In the genomic region with DNA sequence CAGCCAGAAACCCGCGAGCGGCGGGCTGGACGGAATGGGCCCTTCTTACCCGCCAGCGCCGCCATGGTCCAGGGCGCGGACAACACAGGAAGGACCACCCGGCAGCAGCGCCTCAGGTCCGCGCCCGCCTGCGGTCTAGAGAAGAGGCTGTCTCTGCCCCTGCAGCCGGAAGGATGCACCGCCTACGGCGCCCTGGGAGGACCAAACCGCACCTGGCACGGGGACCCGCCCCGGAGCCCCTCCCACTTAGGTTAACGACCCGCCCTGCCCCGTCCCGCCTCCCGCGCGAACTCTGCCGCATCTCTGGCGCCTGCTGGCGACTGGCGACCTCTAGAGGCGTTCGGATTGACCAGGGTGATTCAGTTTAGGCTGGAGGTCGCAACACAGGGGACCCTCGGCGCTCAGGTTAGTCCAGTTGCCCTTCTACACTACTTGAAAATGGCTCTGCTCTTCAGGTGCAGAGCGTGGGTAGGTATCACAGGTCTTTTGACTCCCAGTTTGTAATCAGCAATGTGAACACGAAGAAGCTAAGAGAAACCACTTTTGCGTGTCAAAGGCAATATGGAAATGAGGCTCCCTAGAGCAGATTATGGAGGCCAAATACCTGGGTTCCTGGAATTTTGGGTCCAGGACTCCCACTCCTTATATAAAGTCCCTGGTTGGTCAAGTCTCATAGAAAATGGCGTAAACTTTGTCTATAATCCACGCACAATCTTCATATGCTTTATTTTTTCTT, we compare ENCODE assay signal across 8 mouse cellular contexts. TPM values are rescaled to one million over a fixed set of nuclear protein-coding genes. Genes with fewer than 3 reads are reported as not detected.
DNase-seq lines count a peak whose midpoint lies in the region; ATAC-seq and TF ChIP-seq lines count a peak whose summit lies in the region.

Gene Limk2 (minus strand): TSS at position 193 of the 736 bp plus-strand sequence.

- no peaks in the 10 kb centered on the region for H3K36me3 ChIP-seq in hindbrain, postnatal 0 days (ENCODE audit: insufficient read depth, low read length)

- H3K4me2 ChIP-seq in hindbrain, postnatal 0 days (ENCODE audit: low read depth, low read length): peak within 1 kb of the TSS; percentile 82

- WGBS in hindbrain, postnatal 0 days: 3% methylated on average over 45 of the region's 45 CpGs

- H3K27me3 ChIP-seq in hindbrain, postnatal 0 days (ENCODE audit: insufficient read depth, low read length): no peaks in the 10 kb centered on the region

- TF ChIP-seq CTCF in gastrocnemius, adult 2 months (IDR thresholded peaks at IDR 0.05): peak; percentile 84
- TF ChIP-seq CTCF in hindbrain, postnatal 0 days (IDR thresholded peaks at IDR 0.05; ENCODE audit: low read depth): peak; percentile 83
- peak; percentile 70 for TF ChIP-seq CTCF in left cerebral cortex, adult 2 months (IDR thresholded peaks at IDR 0.05)

- H3K9ac ChIP-seq in hindbrain, postnatal 0 days (replicated peaks; ENCODE audit: low read length): peak within 1 kb of the TSS; percentile 78

- peak within 1 kb of the TSS; percentile 92 for H3K4me3 ChIP-seq in gastrocnemius, adult 2 months
- H3K4me3 ChIP-seq in hindbrain, postnatal 0 days (ENCODE audit: low read length): peak within 1 kb of the TSS; percentile 78
- H3K4me3 ChIP-seq in left cerebral cortex, adult 2 months: peak within 1 kb of the TSS; percentile 85

- H3K27ac ChIP-seq in gastrocnemius, adult 2 months: peak within 1 kb of the TSS; percentile 85
- peak within 1 kb of the TSS; percentile 74 for H3K27ac ChIP-seq in hindbrain, postnatal 0 days
- H3K27ac ChIP-seq in left cerebral cortex, adult 2 months: peak within 1 kb of the TSS; percentile 85

- ATAC-seq in hindbrain, postnatal 0 days: peak; percentile 95
- ATAC-seq in megakaryocyte, adult 5-6 weeks (ENCODE audit: poor library complexity, severe bottlenecking): peak; percentile 99

- DNase-seq in WW6 (ENCODE audit: low read depth, low spot score): peak; percentile 98
- peak; percentile 78 to 91 for DNase-seq in cerebellum, postnatal 4 days (ENCODE audit: low spot score in 2 of 2)
- peak; percentile 96 for DNase-seq in gastrocnemius, adult 2 months
- peak; percentile 89 for DNase-seq in hindbrain, postnatal 0 days (ENCODE audit: low spot score)
- DNase-seq in left cerebral cortex, adult 2 months (ENCODE audit: extremely low spot score in 1 of 2, low spot score in 2 of 2): peak; percentile 85 to 87
- peak; percentile 85 to 86 for DNase-seq in right cerebral cortex, adult 2 months (ENCODE audit: low spot score in 2 of 2)
- DNase-seq in urinary bladder, postnatal 14 days (ENCODE audit: low spot score): peak; percentile 95

- intact Hi-C loops in gastrocnemius, adult 2 months (cut with DNase I): loop anchor here (1.0 to 5.0 kb wide), 3 partner anchors 22 to 62 kb away; partner anchors contain the start of gene Rnf185
- intact Hi-C loops in left cerebral cortex, adult 2 months (cut with DNase I): loop anchor here (1.0 to 5.0 kb wide), 3 partner anchors 22 to 78 kb away; no protein-coding TSS in a partner anchor

- peaks cover 10% of the 10 kb centered on the region; the same call in 1 of the 2 replicates for H3K4me1 ChIP-seq in hindbrain, postnatal 0 days (ENCODE audit: insufficient read depth, low read length)

- no peaks in the 10 kb centered on the region for H3K9me3 ChIP-seq in hindbrain, postnatal 0 days (ENCODE audit: low read length)

RNA-seq across cellular contexts. Expression of gene Limk2, which starts in this region (rescaled TPM):
- 10 to 100 TPM; 10.0 to 11.5 TPM for total RNA-seq in gastrocnemius, adult 2 months (2021)
- 206 and 235 TPM in 2 replicates for total RNA-seq in hindbrain, postnatal 0 days (2014; rRNA removed)
- polyA plus RNA-seq in hindbrain, postnatal 0 days (2015; fragmentation: Nextera tagmentation; extraction: Ambion mirVana): 110 and 113 TPM in 2 replicates
- 100 to 1,000 TPM in 1 of 2 experiments, 10 to 100 TPM in 1; 97.5 to 109 TPM for total RNA-seq in left cerebral cortex, adult 2 months (2021)
- 9.6 and 11.5 TPM in 2 replicates for total RNA-seq in megakaryocyte, adult 5-6 weeks (2015)
- total RNA-seq in megakaryocyte, adult 5-6 weeks (2017): 27.5 and 30.4 TPM in 2 replicates

Comparison
In these comparisons a context has a peak if more than half of its experiments do, and no peak if none do; other contexts are left out.
1. Peak in every context shown above with its lines: DNase-seq, ATAC-seq, H3K4me3 ChIP-seq and H3K27ac ChIP-seq.